Mouse (Mus musculus) kidney, adult 9 months (tissue): ENCODE measurements around the gene Hoxb6.

Source experiments
- DNase-seq: peaks from one replicate; pipeline ENCODE4 v3.0.0; 2022

Gene Hoxb6

DNA sequence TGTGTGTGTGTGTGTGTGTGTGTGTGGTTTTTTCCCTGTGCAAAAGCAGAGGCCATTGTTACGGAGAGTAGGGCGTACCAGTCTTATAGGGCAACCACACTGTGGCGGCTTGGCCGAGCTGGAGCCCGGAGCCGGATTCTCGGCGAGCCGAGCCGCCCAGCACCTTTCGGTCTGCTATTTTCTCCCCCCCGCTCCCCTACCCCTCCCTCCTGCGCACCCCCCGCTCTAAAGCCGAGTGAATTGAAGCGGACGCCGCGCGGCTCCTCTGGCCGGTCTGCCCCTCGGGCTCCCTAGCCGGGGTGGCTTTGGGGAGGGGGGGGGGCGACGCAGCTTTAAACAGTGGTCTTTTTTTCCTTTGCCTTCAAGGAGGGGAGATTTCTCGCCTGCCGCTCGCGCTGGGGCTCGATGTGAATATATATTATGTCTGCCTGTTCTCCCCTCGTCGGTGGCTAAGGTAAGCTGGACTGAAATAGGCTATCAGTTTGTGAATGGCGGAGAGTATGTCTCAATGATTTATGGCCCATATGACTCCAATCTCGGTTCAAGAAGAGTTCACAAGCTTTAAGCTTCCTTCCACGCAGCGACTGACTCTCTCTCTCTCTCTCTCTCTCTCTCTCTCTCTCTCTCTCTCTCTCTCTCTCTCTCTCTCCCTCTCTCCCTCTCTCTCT lies 48.6 kb downstream of the Hoxb6 start:
- DNase-seq = peak; percentile 55

DNA sequence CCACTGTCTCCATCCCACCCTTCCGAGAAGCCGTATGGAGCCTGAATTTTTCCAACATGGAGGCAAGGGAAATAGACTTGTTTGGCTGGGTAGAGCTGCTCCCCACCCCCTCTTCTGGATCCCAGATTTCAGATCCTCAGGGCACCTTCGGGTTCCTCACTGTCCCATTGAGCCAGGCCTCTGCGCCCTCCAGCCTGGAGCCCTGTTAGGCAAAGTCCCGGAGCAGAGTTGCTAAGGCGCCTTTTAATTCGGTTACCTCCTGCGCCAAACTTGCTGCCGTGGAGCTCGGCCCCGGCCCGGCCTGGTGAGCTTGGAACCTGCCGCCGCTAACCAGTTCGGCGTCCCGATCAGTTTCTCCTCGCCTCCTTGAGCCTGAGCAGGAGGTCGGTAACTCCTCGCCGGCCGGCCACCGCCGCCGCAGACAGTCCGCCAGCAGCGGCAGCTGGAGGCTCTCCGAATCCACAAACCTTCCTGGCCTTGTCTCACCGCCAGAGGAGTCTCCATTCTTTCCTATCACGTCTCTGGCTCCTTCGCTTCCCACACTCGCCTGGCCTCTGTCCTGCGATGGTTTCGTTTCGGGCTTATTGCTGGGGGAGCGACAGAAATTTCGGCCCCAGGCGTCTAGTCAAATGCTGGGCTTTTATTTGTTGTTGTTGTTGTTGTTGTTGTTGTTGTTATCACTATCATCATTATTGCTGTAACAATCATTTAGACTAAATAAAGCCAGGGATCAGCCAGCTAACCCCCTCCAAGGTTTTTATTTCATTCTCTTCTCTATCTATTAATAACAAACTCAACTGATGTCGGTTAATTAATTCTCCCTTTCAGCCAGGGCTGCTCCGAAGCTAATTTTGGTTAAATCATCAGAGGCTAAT lies 49.7 kb downstream of the Hoxb6 start:
- peak; percentile 73 for DNase-seq

DNA sequence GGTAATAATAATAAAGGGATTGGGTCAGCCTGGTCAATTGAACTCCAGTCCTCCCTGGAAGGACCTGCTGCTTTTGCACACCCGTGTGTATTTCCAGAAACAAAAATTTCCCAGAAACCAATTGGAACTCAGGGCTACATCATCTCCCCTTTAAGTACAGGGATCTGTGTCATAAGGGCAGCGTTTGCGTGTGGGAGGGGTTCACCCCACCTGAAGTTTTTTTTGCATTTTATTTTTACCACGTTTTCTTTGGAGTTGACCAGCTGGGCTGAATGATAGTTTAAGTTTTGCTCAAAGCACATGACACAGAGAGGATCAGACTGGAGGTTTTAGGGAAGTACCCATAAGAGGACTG lies 50.3 kb downstream of the Hoxb6 start:
- DNase-seq = no peak

DNA sequence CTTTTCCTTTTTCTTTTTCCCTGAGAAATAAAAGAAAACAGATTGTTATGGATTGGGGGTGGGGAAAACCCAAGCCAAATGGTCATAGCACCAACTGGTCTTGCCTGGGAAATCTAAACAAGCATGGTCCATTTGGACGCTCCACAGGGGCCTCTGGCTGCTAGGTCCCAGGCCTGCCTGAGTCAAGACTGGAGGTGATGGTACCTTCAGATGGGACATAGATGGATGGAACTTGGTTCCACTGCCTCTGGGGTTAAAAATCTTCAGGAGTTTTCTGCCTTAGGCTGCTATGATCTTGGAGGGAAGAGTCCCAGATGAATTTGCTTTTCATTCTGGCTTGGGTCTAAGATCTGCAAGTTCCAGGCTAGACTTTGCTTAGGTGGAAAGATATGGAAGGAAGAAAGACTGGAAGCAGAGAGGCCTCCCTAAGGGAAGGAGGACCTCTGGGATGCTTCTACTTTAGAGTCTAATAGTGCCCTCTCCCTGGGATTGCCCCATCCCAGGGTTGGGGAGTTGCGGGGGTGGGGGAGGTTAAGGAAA lies 51.0 kb downstream of the Hoxb6 start:
- DNase-seq = peak; percentile 34

DNA sequence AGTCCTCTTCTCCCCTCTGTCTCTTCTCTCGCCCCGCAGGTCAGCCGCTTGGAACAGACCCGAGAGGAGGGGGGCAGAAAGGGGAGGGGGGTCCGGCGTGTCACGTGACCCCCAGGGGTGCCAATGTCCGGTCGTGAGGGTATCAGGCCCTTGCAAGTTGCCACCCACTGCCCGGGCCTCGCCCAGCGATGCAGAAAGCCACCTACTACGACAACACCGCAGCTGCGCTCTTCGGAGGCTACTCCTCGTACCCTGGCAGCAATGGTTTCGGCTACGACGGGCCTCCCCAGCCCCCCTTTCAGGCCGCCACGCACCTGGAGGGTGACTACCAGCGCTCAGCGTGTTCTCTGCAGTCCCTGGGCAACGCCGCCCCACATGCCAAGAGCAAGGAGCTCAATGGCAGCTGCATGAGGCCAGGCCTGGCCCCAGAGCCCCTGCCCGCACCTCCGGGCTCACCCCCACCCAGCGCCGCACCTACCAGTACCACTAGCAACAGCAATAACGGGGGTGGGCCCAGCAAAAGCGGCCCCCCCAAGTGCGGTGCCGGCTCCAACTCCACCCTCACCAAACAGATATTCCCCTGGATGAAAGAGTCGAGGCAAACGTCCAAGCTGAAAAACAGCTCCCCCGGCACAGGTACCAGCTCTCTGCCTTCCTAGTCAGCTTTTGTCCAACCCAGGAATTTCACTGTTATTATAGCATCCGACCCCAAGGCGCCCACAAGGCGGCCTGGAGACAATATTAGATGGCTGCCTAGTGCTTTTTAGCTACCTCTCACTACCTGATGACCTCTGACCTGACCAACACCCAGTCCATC lies 52.0 kb downstream of the Hoxb6 start:
- DNase-seq = peak; percentile 49

DNA sequence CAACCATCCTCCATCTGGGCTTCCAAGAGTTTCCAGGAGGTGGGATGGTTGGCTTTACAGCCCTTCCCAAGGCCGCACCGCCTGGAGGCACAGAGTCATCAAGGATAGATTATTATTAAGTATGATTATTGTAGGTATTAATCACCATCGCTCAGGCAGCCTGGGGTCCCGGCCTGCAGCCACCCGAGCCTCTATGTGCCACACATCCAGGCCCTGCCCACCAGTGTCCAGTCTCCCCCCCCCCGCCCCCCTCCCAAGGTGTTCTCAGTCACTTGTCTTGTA lies 52.5 kb downstream of the Hoxb6 start:
- no peak for DNase-seq

DNA sequence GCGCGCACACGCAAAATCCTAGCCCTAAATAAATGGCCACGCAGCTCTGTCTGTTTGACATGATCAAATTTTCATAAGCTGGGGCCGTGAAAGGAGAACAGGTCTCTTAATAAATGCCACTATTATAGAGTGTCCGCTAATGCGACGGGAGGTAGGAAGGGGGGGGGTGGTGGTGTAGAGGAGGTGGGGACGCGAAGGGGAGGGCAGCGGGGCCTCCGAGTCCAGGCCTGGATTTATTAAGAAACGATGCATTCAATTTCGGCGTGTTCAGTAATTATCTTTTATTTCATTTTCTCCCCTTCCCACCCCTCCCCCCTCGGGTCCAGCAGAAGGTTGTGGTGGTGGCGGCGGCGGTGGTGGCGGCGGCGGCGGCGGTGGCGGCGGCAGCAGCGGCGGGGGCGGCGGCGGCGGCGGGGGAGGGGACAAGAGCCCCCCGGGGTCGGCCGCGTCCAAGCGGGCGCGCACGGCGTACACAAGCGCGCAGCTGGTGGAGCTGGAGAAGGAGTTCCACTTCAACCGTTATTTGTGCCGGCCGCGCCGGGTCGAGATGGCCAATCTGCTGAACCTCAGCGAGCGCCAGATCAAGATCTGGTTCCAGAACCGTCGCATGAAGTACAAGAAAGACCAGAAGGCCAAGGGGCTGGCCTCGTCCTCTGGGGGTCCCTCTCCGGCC lies 53.1 kb downstream of the Hoxb6 start:
- DNase-seq = peak; percentile 50

DNA sequence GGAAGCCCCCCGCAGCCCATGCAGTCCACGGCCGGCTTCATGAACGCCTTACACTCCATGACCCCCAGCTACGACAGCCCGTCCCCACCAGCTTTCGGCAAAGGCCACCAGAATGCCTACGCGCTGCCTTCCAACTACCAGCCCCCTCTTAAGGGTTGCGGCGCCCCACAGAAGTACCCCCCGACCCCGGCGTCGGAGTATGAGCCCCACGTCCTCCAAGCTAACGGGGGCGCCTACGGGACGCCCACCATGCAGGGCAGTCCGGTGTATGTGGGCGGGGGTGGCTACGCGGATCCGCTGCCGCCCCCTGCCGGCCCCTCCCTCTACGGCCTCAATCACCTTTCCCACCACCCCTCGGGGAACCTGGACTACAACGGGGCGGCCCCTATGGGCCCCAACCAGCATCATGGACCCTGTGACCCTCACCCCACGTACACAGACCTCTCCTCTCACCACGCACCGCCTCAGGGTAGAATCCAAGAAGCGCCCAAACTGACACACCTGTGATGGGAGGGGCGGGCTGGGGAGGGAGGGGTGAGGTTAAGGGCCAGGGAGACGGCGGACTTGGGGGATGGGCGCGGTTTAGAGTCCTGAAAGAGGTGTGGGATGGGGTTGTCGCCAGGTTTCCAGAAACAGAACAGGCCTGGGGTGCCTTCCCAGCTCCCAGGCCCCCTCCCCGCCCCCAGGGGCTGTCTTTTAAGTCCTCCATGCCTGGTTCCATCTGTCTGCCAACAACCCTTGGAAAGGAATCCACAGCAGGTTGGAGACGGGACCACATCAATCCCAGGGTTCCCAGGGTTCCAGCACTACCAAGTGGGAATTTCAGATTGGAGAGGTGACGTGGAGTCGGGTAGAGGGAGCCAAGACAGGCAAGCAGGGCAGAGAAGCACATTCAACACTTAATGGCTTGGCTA lies 53.9 kb downstream of the Hoxb6 start:
- peak; percentile 75 for DNase-seq

DNA sequence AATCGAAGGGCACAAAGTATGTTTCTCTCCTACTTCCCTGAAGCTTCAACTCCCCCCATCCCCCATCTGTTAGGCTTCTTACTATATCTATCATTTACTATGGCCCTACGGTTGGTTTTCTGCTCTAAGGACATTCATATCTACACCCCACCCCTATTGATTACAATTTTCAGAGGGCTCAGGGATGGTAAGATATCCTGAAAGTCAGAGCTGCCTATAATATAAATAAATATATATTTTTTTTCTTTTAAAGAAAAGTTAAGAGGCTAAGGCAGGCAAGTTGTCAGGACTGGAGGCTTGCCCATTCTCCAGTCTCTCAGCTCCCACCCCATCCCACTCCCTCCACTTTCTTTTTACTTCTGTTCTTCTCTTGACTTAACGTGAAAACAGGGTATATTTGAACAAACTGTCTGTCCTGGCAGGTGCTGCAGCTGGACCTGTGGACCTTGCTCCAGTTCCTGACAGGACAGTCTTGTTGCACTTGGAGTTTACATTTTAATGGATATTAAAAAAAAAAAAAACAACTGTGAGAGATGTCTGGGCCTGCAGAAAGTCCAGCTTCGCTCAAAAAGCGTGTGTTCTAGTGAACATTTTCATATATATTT lies 54.7 kb downstream of the Hoxb6 start:
- peak; percentile 68 for DNase-seq

DNA sequence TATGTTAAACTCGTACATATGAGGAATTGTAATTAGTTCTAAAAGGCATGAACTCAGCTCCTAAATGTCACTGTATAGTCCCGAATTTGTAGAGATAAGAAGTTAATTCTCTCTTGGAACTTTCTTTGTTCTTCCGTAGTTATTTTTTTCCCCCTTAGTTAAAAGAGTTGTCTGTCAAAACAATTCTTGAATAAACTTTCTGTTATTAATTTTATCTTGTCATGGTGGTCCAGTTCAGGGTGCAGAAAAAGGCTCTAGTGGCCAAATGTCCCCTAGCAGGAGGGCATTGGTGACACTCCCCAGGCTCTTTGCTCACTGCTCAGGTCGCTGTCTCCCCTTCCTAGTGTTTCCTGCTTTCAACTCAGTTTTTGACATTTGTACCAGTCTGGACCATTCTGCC lies 55.4 kb downstream of the Hoxb6 start:
- no peak for DNase-seq

DNA sequence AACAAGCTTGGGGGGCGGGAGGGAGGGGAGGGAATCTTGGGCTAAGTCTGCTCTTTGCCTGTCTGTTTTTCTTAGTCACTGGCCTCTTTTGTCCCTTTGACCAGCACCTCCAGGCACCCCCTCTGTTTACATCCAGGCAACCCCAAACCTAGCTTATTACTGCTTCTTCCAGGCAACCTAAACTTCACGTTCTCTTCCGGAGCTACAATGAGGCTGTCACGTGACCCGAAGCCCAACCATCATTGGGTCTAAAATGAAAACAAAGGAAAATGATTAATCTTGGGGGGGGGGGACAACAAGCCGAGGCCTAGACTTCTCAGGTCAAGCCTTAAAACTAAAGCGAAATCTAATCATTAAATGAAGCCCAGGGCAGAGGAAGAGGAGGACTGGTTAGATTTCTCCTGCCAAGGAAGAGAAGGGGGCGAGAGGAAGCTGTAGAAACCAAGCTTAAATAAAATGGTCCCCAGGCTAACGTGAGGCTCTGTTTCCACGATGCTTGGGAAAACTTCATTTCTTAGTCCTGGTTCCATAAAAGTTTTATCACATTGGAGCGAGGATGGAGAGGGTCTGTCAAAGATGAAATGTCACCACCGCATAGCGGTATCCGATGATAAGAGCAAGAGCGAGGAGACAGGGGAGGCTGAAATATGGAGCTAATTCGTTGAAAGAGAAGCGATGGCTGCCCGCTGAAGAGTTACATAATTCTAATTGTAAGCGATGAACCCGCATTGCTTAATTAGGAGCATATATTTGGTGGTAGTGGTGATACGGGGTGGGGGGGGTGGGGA lies 56.1 kb downstream of the Hoxb6 start:
- peak; percentile 89 for DNase-seq

DNA sequence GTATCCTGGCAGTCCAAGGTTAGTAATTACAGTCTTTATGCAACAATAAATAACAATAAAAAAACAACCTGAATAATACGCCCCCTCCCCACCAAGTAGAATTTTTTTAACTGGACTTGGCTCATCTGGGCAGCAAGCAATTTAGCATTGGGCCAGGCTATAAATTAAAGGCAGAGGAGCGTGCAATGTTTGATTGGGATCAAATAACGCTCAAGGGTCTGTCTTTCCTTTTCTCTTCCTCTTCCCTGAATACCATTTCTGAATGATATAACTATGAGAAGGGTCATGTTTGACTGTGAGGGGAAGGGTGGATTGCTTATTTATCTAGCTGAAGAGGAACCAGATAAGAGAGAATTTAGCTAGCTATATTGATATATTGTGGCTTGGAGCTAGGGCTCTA lies 56.7 kb downstream of the Hoxb6 start:
- no peak for DNase-seq

DNA sequence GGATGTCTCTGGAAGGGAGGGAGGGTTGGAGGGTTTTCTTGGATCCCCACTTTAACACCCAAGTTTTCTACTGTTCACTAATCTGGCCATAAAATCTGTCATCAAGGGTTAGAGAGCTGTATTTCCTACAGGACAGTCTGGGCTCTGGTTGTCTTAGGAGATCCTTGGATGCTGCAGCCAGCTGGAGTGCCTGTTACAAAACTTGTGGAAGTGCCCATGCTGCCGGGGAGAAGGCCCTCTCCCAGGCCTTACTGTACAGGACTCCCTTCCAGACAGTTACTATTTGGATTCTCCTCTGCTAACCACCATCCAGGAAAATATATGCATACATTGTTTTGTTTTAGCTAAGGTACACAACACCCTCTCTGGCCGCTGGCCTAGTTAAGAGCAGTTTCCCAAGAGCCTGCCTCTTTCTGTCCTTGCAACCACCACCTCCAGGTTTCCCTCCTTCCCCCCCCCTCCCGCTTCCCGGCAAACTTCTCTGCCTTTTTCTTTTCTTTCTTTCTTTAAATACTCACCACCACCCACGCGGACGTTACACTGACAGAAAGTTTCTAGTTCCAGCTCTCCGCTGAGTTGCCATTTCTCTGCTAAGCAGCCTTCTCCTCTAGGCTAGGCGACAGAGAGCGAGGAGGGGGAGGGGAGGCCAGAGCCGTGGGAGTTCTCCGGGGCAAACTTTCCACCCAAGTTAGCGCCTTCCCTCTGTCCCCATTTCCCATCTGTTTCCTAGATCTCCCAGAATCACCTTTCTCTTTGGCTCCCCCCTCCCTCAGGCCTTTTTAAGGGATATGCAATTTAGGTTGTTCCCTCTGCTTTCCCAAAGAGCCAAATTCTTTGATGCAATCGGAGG lies 57.4 kb downstream of the Hoxb6 start:
- DNase-seq = peak; percentile 68

DNA sequence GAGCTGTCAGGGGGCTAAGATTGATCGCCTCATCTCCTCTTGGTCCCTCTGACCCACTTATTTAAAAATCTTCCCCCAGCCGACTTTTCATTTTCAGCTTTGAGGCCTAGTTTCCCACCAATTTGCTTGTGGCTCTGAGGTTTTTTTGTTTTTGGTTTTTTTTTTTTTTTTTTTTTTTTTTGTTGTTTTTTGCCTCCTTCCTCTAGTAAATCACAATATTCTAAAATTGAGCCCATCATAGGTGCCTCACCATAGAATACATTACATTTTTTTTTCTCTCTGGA lies 58.0 kb downstream of the Hoxb6 start, which contains the start of gene Hoxb2:
Gene Hoxb2, plus strand, starts transcription at position 185 of the 284 bp plus-strand sequence.
- no peak for DNase-seq

DNA sequence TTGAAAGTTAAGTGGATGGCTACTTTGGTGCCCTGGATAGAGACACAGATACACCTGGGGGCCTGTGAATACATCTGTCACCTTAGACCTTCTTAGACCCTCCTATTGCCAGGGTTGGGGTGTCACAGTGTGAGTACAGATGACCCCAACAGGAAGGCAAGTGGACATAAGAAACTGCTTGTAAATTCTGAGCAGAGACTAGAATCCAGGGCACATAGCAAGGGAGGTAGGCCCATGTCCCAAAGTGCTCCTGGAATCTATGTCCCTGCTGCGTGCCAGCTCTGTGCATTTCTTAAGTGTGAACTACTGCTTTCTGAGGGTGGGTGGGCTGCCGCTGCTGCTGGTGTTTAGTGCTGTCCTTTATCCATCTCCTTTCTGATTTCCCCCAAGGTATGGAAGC lies 58.5 kb downstream of the Hoxb6 start:
- no peak for DNase-seq
